Mouse (Mus musculus) olfactory bulb, adult 2 months (tissue): ENCODE measurements around the gene Sept6. TPM values are rescaled to one million over a fixed set of nuclear protein-coding genes. Genes with fewer than 3 reads are reported as not detected.

Experiments used
- H3K27ac ChIP-seq: fragments of 200-500 bp; 2 replicates; pipeline ENCODE4 v1.5.1; 2012; ENCODE audit warnings: low read depth, low read length; ENCODE audit not compliant: insufficient read depth
- H3K4me1 ChIP-seq: fragments of 200-500 bp; 2 replicates; pipeline ENCODE4 v1.6.1; 2012; ENCODE audit warnings: low read length; ENCODE audit not compliant: control insufficient read depth, insufficient read depth
- H3K4me3 ChIP-seq: fragments of 200-500 bp; 2 replicates; pipeline ENCODE4 v1.5.1; 2012; ENCODE audit warnings: mild to moderate bottlenecking, low read depth, low read length, moderate library complexity; ENCODE audit not compliant: insufficient read depth
- CTCF ChIP-seq: fragments of 200-500 bp; IDR thresholded peaks from 2 replicates; pipeline ENCODE4 v1.5.1; 2012; ENCODE audit warnings: low read depth, mild to moderate bottlenecking, low read length, moderate library complexity; ENCODE audit not compliant: insufficient read depth
- POLR2A ChIP-seq: fragments of 200-500 bp; IDR thresholded peaks from 2 replicates; pipeline ENCODE4 v1.6.1; 2012; ENCODE audit warnings: mild to moderate bottlenecking, low read depth, low read length, moderate library complexity; ENCODE audit not compliant: insufficient read depth
- WGBS: fragments of 180-500 bp; shearing (Covaris S2); methylation state at CpG from one replicate; pipeline ENCODE4 v1.1.7; 2018; 5-methylcytosine and 5-hydroxymethylcytosine counted together
- polyA plus RNA-seq: library from polyadenylated mRNA; stranded (reverse); fragments of >200 nt; gene quantifications from 2 replicates; pipeline ENCODE4 v1.2.4, GENCODE M21; 2012; ENCODE audit warnings: low replicate concordance; ENCODE audit not compliant: missing spikeins, insufficient read depth, insufficient read length

Gene Sept6
- polyA plus RNA-seq, 1 experiment = not detected

DNA sequence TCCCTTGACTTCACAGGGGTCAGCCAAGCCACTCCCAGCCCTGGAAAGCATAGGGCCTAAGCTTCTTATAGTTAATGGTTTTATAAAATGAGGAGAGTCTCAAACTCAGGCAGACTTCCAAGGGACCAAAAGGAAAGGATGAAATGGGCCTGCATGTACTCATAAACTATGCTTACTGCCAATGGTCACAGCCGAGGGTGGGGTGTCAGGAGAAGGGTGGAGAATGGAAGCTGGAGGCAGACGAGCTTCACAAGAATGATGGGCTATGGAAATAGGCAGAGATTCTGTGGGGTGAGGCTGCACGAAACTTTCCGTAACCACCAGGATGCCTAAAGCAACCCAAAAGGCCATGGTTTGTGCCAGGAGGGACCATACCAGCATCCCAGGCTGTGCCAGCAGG lies 15.3 kb downstream of the Sept6 start:
- H3K4me3 ChIP-seq = no peak overlapping the region
- WGBS = 85% methylated on average over 4 of the region's 4 CpGs
- H3K4me1 ChIP-seq = no peaks in the 10 kb centered on the region
- no peak for TF ChIP-seq POLR2A
- TF ChIP-seq CTCF = no peak
- H3K27ac ChIP-seq = no peak overlapping the region

DNA sequence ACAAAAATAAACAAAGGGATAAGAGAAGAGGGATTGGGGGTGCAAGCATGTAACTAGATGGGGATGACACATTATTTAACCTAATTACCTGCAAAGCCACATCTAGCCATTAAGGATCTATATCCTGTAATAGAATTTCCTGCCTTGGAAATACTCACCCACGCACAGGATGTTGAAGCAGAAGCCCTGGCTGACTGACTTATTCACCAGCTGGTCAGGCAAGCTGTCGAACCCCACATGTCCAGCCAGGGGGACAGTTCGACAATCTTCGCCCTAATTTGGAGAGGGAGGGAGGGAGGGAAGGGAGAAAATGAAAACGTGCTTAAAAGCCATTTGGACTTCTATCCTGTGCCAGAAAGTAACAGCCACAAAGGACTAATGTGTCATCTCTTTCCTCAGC lies 16.7 kb downstream of the Sept6 start:
- Histone ChIP-seq H3K4me3 (no peak overlapping the region), H3K4me1 (no peaks in the 10 kb centered on the region), H3K27ac (no peak overlapping the region)
- 71% methylated on average over 5 of the region's 5 CpGs for WGBS
- no peak for TF ChIP-seq POLR2A
- TF ChIP-seq CTCF = no peak

DNA sequence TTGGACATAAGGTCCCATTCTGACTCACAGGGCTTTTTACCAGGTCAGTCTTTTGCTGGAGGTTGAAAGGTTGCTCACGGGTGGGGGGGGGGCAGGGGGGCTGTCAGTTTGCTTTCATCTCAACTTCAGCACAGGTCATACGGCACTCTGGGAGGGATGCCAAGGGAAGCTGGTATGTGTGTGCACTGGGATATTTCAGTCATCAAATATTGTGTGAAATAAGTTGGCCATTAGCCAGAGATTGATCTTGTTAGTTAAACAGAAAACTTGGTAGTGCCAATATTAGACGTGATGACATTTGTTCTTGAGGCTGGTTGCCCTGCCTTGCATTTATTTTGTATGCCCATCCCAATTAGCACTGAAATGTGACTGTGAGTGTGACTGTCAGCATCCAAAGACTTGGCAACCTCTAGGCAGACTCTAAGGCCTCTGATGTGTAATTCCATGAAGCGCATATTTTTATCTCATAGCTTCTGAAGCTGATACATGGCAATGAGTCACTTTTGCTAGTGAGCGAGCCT lies 18.6 kb downstream of the Sept6 start:
- Histone ChIP-seq H3K4me1 (no peaks in the 10 kb centered on the region), H3K27ac (no peak overlapping the region), H3K4me3 (no peak overlapping the region)
- no peak for TF ChIP-seq POLR2A
- no peak for TF ChIP-seq CTCF
- 64% methylated on average over 5 of the region's 5 CpGs for WGBS

DNA sequence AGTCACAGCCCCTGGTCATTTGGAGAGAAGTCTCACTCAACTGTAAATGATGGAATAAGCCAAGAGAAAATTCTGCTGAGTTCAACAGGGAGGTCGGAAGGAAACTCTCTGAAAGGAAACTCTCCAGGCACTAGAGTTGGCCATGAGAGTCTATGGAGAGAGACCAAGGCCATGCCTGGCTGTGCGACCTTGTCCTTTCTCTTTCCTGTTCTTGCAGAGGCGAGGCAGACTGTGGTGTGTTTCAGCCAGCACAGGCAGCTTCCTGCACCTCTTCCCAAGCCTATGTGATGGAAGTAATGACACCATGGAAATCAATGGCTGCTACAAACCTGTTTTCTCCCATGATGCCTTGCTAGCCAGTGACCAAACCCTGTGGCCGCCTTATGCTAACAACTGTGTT lies 20.4 kb downstream of the Sept6 start:
- Histone ChIP-seq H3K4me1 (no peaks in the 10 kb centered on the region), H3K4me3 (no peak overlapping the region), H3K27ac (no peak overlapping the region)
- 89% methylated on average over 4 of the region's 4 CpGs for WGBS
- TF ChIP-seq POLR2A (no peak), CTCF (no peak)

DNA sequence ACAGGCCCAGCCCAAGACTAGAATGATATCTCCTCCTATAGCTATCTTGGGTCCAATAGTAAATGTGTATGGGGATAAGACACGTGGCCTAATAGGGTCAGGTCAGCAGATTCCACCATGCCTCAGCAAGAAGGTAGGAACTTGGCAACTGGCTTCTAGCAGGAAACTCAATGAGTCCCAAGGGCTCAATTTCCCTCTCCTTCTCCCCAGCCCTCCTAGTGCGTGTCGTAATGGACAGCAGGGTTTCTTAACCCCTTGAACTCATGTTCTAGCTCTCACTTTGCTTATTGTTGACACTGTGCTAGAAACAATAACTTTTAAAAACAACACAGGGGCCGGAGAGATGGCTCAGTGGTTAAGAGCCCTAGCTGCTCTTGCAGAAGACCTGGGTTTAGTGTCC lies 22.1 kb downstream of the Sept6 start:
- Histone ChIP-seq H3K27ac (no peak overlapping the region), H3K4me3 (no peak overlapping the region), H3K4me1 (no peaks in the 10 kb centered on the region)
- TF ChIP-seq POLR2A (no peak), CTCF (no peak)
- 91% methylated on average over 4 of the region's 4 CpGs for WGBS

DNA sequence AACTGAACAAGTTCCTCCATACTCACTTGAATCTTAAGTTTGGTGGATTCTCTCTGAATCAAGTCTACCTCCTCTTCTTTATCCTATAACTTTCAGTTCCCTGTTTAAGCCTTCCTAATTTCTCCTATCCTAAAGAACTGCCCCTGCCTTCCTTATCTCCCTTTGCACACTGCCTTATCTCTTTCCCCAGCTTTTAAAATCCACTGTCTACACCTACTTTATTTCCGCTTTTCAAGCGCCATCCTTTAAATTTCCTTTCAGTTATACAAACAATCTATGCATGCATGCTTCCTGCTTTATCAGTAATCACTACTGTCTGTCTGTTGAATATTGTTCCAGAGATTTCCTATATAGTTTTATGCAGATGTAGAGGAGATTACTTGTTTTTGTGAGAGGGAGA lies 34.9 kb downstream of the Sept6 start:
- WGBS = 96% methylated on average over 2 of the region's 2 CpGs
- Histone ChIP-seq H3K27ac (no peak overlapping the region), H3K4me3 (no peak overlapping the region), H3K4me1 (no peaks in the 10 kb centered on the region)
- no peak for TF ChIP-seq POLR2A
- no peak for TF ChIP-seq CTCF

DNA sequence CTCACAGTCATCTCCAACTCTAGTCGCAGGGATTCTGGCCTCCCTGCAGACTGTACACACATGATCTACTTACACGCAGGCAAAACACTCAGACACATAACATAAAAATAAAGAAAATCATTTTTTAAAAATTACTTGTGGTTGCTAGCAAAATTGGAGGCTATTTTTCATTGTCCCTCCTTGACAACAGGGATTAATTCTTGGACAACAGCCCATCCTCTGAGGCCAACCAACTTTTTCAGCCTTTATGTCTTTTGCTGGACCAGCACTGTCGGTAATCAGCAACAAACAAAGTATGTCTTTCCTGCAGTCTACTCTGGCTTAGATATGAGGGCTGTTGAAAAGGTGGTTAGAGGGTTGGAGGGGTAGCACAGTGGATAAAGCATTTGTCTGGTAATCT lies 50.5 kb downstream of the Sept6 start:
- Histone ChIP-seq H3K4me3 (no peak overlapping the region), H3K4me1 (no peaks in the 10 kb centered on the region), H3K27ac (no peak overlapping the region)
- 78% methylated on average over 3 of the region's 3 CpGs for WGBS
- no peak for TF ChIP-seq POLR2A
- TF ChIP-seq CTCF = no peak

DNA sequence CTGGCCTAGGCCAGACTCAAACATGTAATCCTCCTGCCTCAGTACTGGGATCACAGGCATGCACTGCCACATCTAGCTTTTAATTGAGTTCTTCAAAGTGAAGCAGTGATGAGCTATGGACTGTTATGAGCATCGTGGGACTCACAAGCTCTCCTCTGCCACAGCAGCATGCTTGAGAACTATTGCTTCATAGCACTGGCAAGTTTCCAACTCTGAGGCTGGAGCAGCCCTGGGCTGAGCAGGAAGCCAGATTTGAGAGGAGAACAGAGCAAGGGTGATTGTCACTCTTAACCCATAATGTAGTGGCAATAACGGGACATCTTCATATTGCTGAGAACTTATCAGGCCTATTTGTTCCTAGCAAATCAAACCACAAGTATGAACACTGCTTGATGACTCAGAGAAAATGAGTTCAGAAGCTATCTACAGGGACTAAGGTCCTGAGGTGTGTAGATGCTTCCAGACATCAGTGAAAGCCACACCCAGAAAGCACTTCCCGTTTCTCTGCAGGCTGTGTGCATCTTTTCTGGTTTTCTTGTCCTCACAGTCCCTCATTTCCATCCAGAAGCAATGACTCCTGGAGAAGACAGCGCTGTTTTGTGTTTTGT lies 51.7 kb downstream of the Sept6 start:
- 61% methylated on average over 4 of the region's 4 CpGs for WGBS
- TF ChIP-seq POLR2A = no peak
- no peak for TF ChIP-seq CTCF
- Histone ChIP-seq H3K4me3 (no peak overlapping the region), H3K4me1 (no peaks in the 10 kb centered on the region), H3K27ac (no peak overlapping the region)

DNA sequence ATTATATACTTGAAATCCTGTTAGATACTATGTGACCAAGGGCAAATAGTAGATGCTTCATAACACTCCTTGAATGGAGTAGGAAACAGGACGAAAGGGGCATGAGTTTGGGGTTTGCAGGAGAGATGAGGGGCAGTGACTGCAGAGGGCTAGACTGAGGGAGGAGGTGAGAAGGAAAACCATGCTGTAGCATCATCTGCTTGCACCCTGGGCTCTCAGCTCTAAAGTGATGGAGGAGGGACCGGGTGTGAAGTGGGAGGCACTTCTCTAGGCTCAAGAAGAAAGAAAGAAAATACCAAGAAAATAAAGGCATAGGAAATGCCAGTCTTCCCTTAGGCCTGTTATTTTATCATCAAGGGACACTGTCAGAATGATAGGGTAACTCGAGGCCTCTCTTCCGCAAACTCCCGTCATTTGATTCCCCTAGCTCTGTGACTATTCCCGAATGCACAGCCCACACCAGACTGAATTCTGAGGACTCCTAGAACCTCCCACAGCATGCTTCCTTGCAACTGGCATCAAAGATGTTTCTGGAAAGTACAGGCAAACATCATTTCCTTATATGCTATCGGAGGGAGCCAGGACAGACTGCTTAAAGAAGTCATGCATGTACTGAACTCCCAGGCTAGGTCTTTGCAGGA lies 56.1 kb downstream of the Sept6 start:
- H3K4me1 ChIP-seq = no peaks in the 10 kb centered on the region
- no peak overlapping the region for H3K27ac ChIP-seq
- WGBS = 52% methylated on average over 7 of the region's 7 CpGs
- TF ChIP-seq POLR2A = no peak
- TF ChIP-seq CTCF = no peak
- no peak overlapping the region for H3K4me3 ChIP-seq

DNA sequence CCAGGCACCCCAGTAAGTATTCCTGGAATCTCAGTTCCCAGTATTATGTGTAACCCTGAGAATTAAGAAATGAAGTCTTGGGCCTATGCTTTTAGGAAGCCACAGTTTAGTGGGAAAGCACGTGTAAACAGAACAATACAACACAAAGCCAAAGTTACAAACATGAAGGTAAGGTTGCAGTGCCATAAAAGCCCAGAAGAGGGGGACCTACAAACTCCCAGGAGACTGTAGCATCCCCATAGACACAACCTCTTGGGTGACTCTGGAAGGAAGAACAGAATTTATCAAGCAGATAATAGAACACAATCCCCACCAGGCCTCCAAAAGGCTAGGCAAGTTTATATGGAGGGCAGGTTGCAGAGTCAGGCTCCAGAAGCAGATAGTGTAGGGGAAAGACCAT lies 61.0 kb downstream of the Sept6 start:
- TF ChIP-seq CTCF (no peak), POLR2A (no peak)

More for the DNA sequence above, 61.0 kb downstream of the Sept6 start:
- H3K27ac ChIP-seq = no peak overlapping the region
- peaks cover 10% of the 10 kb centered on the region for H3K4me1 ChIP-seq
- no peak overlapping the region for H3K4me3 ChIP-seq
- WGBS = 39% methylated on average over 1 of the region's 1 CpGs
